Mouse (Mus musculus) E14TG2a.4 (cell line): ENCODE data around the gene Epn3.

Experiments
- CTCF ChIP-seq: conservative IDR thresholded peaks from 2 replicates; pipeline ENCODE4 v1.5.1; 2014; ENCODE audit warnings: low read length
- NANOG ChIP-seq: IDR thresholded peaks from 2 replicates; pipeline ENCODE4 v1.6.1; 2014; ENCODE audit warnings: borderline replicate concordance, low read length, mixed read lengths
- POU5F1 ChIP-seq: IDR thresholded peaks from 2 replicates; pipeline ENCODE4 v1.6.1; 2014; ENCODE audit warnings: low read length, borderline replicate concordance

GRCm38 (mm10) chr11:94461856-94462255 lies 37.9 kb downstream of the Epn3 start:
- no peak for TF ChIP-seq CTCF
- TF ChIP-seq NANOG = no peak
- TF ChIP-seq POU5F1 = no peak
